Mouse (Mus musculus) C2C12 (cell line): ENCODE data around the gene Rnf123.

Source experiments
- CTCF ChIP-seq: IDR thresholded peaks from one replicate; pipeline ENCODE4 v1.5.1; 2011; ENCODE audit not compliant: control insufficient read depth, insufficient read depth, insufficient read length
- MAX ChIP-seq: IDR thresholded peaks from one replicate; pipeline ENCODE4 v1.6.1; 2011; ENCODE audit warnings: mild to moderate bottlenecking, control low read depth

DNA sequence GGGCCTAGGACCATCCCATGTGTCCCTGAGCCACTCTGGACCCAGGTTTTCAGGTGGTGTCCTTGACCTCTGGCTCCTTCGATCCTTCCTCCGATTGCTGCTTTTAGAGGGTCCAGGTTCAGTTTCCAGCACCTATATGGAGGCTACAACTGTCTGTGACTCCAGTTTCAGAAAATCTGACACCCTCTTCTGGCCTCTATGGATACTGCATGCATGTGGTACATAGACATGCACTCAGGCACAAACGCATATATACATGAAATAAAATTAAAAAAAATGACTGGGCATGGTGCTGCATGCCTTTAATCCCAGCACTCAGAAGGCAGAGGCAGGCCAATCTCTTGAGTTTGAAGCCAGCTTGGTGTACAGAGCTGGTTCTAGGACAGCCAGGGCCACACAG is 55.3 kb downstream of the Rnf123 start:
- TF ChIP-seq CTCF, result no peak
- no peak for TF ChIP-seq MAX
